Mouse (Mus musculus) intestine, embryonic 14.5 days (tissue): ENCODE measurements at regions not wholly inside any gene's neighbourhood (a gene's known extent, or its start where the extent isn't known, plus 50 kb on each side); places are given as distances from the start of the nearest gene placed in this dataset.
"Not testable (repeated sequence)": the region's sequence is repeated elsewhere in the genome, so short reads cannot be mapped to it uniquely, and the experiment has no call there.

Experiments used
- ATAC-seq: fragments of 200-750 bp; cut with Nextera tagmentation; replicated peaks from 2 replicates; pipeline ENCODE4 v1.8.0; 2017; ENCODE audit warnings: low read depth, moderate number of reproducible peaks, moderate TSS enrichment, moderate library complexity; ENCODE audit not compliant: low FRiP score, low TSS enrichment
- DNase-seq: peaks from one replicate; pipeline ENCODE4 v3.0.0-alpha.2; 2018; ENCODE audit warnings: low spot score
- H3K27ac ChIP-seq: fragments of 300-500 bp; sonication (generic); 2 replicates; pipeline ENCODE4 v1.5.1; 2014; ENCODE audit warnings: low read depth, mild to moderate bottlenecking, control low read depth
- H3K27me3 ChIP-seq: fragments of 300-500 bp; sonication (generic); replicated peaks from 2 replicates; pipeline ENCODE4 v1.6.1; 2014; ENCODE audit warnings: low read length, control low read depth; ENCODE audit not compliant: control insufficient read depth, insufficient read depth
- H3K36me3 ChIP-seq: fragments of 300-500 bp; sonication (generic); 2 replicates; pipeline ENCODE4 v1.6.1; 2014; ENCODE audit warnings: low read length, control low read depth; ENCODE audit not compliant: control insufficient read depth, insufficient read depth
- H3K4me1 ChIP-seq: fragments of 300-500 bp; sonication (generic); replicated peaks from 2 replicates; pipeline ENCODE4 v1.6.1; 2014; ENCODE audit warnings: low read length, control low read depth, mixed read lengths; ENCODE audit not compliant: control insufficient read depth, insufficient read depth
- H3K4me2 ChIP-seq: fragments of 300-500 bp; sonication (generic); 2 replicates; pipeline ENCODE4 v1.6.1; 2014; ENCODE audit warnings: low read length
- H3K4me3 ChIP-seq: fragments of 300-500 bp; sonication (generic); 2 replicates; pipeline ENCODE4 v1.5.1; 2014; ENCODE audit warnings: low read depth, low read length, control low read depth, mixed read lengths
- H3K9ac ChIP-seq: fragments of 300-500 bp; sonication (generic); 2 replicates; pipeline ENCODE4 v1.6.1; 2014; ENCODE audit warnings: mild to moderate bottlenecking, low read length
- H3K9me3 ChIP-seq: fragments of 300-500 bp; sonication (generic); 2 replicates; pipeline ENCODE4 v1.6.1; 2016; ENCODE audit warnings: low read length, control low read depth; ENCODE audit not compliant: control insufficient read depth
- WGBS: fragments of 180-500 bp; shearing (Covaris S2); extraction: QIAGEN DNeasy Blood & Tissue Kit; methylation state at CpG from one replicate; pipeline ENCODE4 v1.1.7; 2014; 5-methylcytosine and 5-hydroxymethylcytosine counted together

DNA sequence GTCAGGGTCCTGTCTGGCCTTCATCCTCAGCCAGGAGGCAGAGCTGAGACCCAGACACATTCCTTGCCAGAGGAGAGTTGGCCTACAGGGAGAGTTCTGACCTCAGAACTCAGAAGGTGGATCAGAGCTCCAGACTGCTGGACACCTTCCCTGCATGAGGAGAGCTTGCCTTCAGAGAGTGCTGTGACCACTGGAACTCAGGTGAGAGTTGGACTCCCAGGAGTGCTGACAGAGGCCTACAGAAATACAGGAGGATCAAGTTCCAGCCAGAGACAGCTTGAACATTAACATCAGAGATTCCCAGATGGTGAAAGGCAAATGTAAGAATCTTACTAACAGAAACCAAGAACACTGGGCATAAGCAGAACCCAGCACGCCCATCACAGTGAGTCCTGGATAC lies 117.0 kb downstream of the Lyplal1 start:
- H3K9ac ChIP-seq, H3K4me1 ChIP-seq, H3K36me3 ChIP-seq, H3K9me3 ChIP-seq, H3K27me3 ChIP-seq, ATAC-seq, H3K27ac ChIP-seq, DNase-seq, H3K4me2 ChIP-seq, H3K4me3 ChIP-seq: not testable (repeated sequence)
- 91% methylated on average over 1 of the region's 1 CpGs for WGBS

DNA sequence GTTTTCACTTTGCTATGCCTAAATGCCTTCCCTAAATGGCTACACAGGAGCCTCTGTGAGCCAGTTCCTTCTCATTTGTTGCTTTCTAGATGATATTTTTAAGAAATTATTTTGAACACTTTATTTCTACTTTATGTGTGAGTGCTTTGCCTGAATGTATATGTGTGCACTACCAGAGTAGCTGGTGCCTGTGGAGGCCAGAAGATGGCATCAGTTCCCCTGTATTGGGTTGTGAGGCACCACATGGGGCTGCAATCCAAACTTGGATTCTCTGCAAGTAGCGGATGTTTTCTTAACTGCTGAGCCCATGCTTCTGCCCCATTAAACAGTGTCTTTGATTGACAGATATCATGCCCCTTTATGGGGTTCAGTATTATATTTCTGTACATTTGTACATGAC lies 103.7 kb downstream of the Lyplal1 start:
- Histone ChIP-seq H3K4me1 (no peaks in the 10 kb centered on the region), H3K9me3 (no peaks in the 10 kb centered on the region), H3K4me2 (no peak overlapping the region), H3K27me3 (no peaks in the 10 kb centered on the region), H3K4me3 (no peak overlapping the region), H3K9ac (no peak overlapping the region), H3K36me3 (no peaks in the 10 kb centered on the region), H3K27ac (no peak overlapping the region)
- DNase-seq (no peak), ATAC-seq (no peak)
- 87% methylated on average over 1 of the region's 1 CpGs for WGBS

DNA sequence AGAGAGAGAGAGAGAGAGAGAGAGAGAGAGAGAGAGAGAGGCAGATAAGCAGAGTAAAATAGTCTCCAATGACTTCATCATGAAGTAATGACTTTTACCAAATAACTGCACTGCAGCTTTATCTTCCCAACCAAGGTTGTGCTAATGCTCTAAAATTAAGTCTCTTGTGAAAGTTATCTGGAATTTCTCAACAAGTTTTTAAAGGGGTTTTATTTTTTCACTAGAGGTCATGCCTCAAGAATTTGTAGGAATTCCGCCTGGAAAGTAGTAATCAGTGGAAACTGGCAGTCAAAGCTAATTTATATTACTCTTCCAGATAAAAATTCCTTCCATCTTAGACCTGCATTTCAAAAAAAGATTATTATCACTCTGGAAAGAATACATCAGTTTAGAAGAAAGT lies 102.9 kb downstream of the Lyplal1 start:
- H3K4me3 ChIP-seq = no peak overlapping the region
- no peaks in the 10 kb centered on the region for H3K36me3 ChIP-seq
- ATAC-seq (no peak), DNase-seq (no peak)
- no peaks in the 10 kb centered on the region for H3K27me3 ChIP-seq
- no peaks in the 10 kb centered on the region for H3K4me1 ChIP-seq
- H3K9me3 ChIP-seq = no peaks in the 10 kb centered on the region
- WGBS = 35% methylated on average over 1 of the region's 1 CpGs
- H3K4me2 ChIP-seq = no peak overlapping the region
- H3K27ac ChIP-seq = no peak overlapping the region
- H3K9ac ChIP-seq = no peak overlapping the region

DNA sequence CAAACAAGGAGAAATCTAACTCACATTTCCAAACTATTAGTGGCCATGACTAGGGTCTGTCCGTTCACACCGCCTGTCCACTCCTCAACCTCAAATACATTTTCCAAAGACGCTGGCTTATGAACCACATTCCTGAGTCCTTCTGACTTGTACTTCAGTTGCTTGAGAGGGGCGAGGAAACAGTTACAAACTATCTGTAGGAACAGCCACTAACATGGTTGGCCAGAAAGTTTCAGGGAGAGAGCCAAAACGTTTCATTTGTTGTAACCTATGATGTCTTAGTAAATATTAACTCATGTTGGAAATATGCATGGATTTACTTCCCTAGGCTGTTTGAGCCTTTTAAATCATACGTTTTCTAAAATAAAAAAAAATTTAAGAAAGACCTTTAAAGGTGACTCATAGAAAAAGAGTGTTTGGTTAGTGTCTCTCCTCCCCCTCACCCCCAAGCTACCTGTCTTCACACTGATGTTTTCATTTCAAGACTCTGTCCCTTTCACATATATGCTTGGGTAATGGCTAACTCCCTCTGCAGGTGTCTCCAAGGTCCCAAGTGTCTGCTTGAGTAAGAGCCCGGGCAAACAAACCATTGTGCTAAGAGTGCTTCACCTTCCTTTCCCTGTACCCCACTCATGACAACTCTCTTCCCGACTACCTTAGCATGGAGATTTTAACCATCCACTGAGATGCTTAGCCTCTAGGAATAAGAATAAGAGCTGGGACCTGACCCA lies 101.1 kb downstream of the Lyplal1 start:
- no peak for DNase-seq
- H3K4me2 ChIP-seq = no peak overlapping the region
- H3K9me3 ChIP-seq = no peaks in the 10 kb centered on the region
- no peak for ATAC-seq
- no peak overlapping the region for H3K27ac ChIP-seq
- H3K27me3 ChIP-seq = no peaks in the 10 kb centered on the region
- no peak overlapping the region for H3K9ac ChIP-seq
- H3K4me1 ChIP-seq = no peaks in the 10 kb centered on the region
- H3K36me3 ChIP-seq = no peaks in the 10 kb centered on the region
- WGBS = 65% methylated on average over 8 of the region's 8 CpGs
- H3K4me3 ChIP-seq = no peak overlapping the region

DNA sequence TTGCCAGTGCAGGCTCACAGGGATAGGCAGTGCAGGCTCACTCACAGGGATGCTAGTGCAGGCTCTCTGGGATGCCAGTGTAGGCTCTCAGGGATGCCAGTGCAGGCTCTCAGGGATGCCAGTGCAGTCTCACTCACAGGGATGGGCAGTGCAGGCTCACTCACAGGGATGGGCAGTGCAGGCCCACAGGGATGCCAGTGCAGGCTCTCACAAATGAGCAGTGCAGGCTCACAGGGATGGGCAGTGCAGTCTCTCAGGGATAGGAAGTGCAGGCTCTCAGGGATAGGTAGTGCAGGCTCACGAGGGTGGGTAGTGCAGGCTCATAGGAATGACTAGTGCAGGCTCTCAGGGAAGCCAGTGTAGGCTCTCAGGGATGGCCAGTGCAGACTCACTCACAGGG lies 99.6 kb downstream of the Lyplal1 start:
- Histone ChIP-seq H3K9ac (no peak overlapping the region), H3K36me3 (no peaks in the 10 kb centered on the region), H3K27ac (no peak overlapping the region), H3K9me3 (no peaks in the 10 kb centered on the region), H3K4me3 (no peak overlapping the region), H3K4me2 (no peak overlapping the region), H3K27me3 (no peaks in the 10 kb centered on the region), H3K4me1 (no peaks in the 10 kb centered on the region)
- DNase-seq = no peak
- WGBS = 76% methylated on average over 1 of the region's 1 CpGs
- no peak for ATAC-seq

DNA sequence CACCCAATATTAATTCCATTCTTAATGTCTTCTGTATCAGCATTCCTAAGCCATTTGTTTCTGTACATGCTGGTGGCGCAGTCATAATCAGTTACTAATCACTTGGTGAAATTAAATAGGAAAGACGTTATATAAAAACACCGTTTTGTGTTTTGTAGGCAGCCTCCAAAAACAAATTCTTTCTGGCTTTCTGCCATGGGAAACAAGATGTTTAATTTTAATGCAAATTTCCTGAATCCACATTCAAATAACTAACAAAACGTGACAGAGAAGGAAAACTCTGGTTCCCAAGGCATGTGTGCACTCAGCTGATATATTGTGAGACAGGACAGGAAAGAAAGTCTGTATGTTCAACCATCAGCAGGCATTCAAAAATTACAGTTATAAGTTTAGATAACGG lies 97.6 kb downstream of the Lyplal1 start:
- 88% methylated on average over 5 of the region's 5 CpGs for WGBS
- no peaks in the 10 kb centered on the region for H3K4me1 ChIP-seq

DNA sequence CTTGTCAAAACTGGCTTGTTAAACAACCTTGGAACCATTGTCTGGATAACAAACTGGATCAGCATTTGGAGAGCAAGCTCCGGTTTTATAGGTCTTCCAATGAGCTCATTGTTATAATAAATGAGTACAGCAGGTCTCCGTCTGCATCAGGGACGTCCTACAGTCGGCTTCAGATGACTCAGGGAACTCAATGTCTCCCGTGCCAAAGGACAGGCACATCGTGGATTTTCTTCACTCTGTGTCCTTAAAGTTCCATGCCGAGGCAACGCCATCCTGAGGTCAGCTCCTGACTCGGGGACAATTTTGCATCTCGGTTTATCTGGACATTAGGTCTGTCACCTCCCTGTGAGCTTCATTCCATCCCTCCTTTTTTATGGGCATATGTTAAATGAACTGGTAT lies 85.2 kb downstream of the Lyplal1 start:
- 70% methylated on average over 10 of the region's 10 CpGs for WGBS
- no peak for ATAC-seq

More for the DNA sequence above, 97.6 kb downstream of the Lyplal1 start:
- no peak overlapping the region for H3K4me2 ChIP-seq
- H3K27me3 ChIP-seq = no peaks in the 10 kb centered on the region
- H3K4me3 ChIP-seq = no peak overlapping the region
- DNase-seq = no peak
- H3K36me3 ChIP-seq = no peaks in the 10 kb centered on the region
- H3K27ac ChIP-seq = no peak overlapping the region
- H3K9ac ChIP-seq = no peak overlapping the region
- peaks cover 4% of the 10 kb centered on the region; the same call in 1 of the 2 replicates for H3K9me3 ChIP-seq
- no peak for ATAC-seq

DNA sequence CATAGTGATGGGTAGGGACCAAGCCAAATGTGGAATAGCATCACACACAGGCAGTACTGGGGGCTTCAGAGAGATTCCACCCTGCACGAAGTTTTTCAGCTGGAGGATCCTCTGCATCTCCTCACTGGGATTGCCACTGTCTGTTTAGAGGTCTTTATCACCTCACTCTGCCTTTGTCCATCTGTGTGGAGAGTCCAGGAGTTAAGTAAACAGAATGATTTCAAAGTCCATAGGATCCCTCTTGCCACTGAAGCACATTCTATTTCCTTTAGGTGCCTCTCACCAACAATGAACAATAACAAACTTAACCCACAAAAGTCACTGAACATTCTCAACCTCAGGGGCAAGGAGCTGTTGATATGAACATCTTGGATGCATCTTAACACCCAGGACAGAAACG lies 82.7 kb downstream of the Lyplal1 start:
- H3K4me1 ChIP-seq = no peaks in the 10 kb centered on the region
- H3K27ac ChIP-seq = no peak overlapping the region
- H3K4me3 ChIP-seq = no peak overlapping the region
- ATAC-seq = no peak
- no peak overlapping the region for H3K9ac ChIP-seq
- H3K36me3 ChIP-seq = no peaks in the 10 kb centered on the region
- no peak for DNase-seq
- WGBS = 44% methylated on average over 2 of the region's 2 CpGs
- no peaks in the 10 kb centered on the region for H3K9me3 ChIP-seq
- H3K27me3 ChIP-seq = 0 out of 2 replicates have a peak, but pooled peaks cover 3% of the 10 kb centered on the region
- no peak overlapping the region for H3K4me2 ChIP-seq

More for the DNA sequence above, 85.2 kb downstream of the Lyplal1 start:
- Histone ChIP-seq H3K4me1 (no peaks in the 10 kb centered on the region), H3K4me2 (no peak overlapping the region), H3K9ac (no peak overlapping the region), H3K4me3 (no peak overlapping the region), H3K36me3 (no peaks in the 10 kb centered on the region), H3K27me3 (no peaks in the 10 kb centered on the region), H3K27ac (no peak overlapping the region), H3K9me3 (no peaks in the 10 kb centered on the region)
- DNase-seq = no peak
